Mouse (Mus musculus) lung, postnatal 0 days (tissue): ENCODE measurements around the gene Nup107.

Experiments used
- CTCF ChIP-seq: IDR thresholded peaks from 2 replicates; pipeline ENCODE4 v1.5.1; 2016; ENCODE audit warnings: antibody characterized with exemption, mild to moderate bottlenecking
- EP300 ChIP-seq: IDR thresholded peaks from 2 replicates; pipeline ENCODE4 v1.6.1; 2016; ENCODE audit warnings: antibody characterized with exemption, mild to moderate bottlenecking, control low read depth

- TF ChIP-seq EP300, result no peak
- no peak for TF ChIP-seq CTCF
Observed at GRCm38 (mm10) chr10:117741698-117742475, 50.6 kb downstream of the Nup107 start.
